Mouse (Mus musculus) intestine, embryonic 14.5 days (tissue): ENCODE measurements around the gene Cdt1. TPM values are rescaled to one million over a fixed set of nuclear protein-coding genes. Genes with fewer than 3 reads are reported as not detected.
"Not testable (repeated sequence)": the region's sequence is repeated elsewhere in the genome, so short reads cannot be mapped to it uniquely, and the experiment has no call there.

ENCODE experiments used
- ATAC-seq: fragments of 200-750 bp; cut with Nextera tagmentation; replicated peaks from 2 replicates; pipeline ENCODE4 v1.8.0; 2017; ENCODE audit warnings: low read depth, moderate number of reproducible peaks, moderate TSS enrichment, moderate library complexity; ENCODE audit not compliant: low FRiP score, low TSS enrichment
- DNase-seq: peaks from one replicate; pipeline ENCODE4 v3.0.0-alpha.2; 2018; ENCODE audit warnings: low spot score
- H3K27ac ChIP-seq: fragments of 300-500 bp; sonication (generic); 2 replicates; pipeline ENCODE4 v1.5.1; 2014; ENCODE audit warnings: low read depth, mild to moderate bottlenecking, control low read depth
- H3K27me3 ChIP-seq: fragments of 300-500 bp; sonication (generic); replicated peaks from 2 replicates; pipeline ENCODE4 v1.6.1; 2014; ENCODE audit warnings: low read length, control low read depth; ENCODE audit not compliant: control insufficient read depth, insufficient read depth
- H3K36me3 ChIP-seq: fragments of 300-500 bp; sonication (generic); 2 replicates; pipeline ENCODE4 v1.6.1; 2014; ENCODE audit warnings: low read length, control low read depth; ENCODE audit not compliant: control insufficient read depth, insufficient read depth
- H3K4me1 ChIP-seq: fragments of 300-500 bp; sonication (generic); replicated peaks from 2 replicates; pipeline ENCODE4 v1.6.1; 2014; ENCODE audit warnings: low read length, control low read depth, mixed read lengths; ENCODE audit not compliant: control insufficient read depth, insufficient read depth
- H3K4me2 ChIP-seq: fragments of 300-500 bp; sonication (generic); 2 replicates; pipeline ENCODE4 v1.6.1; 2014; ENCODE audit warnings: low read length
- H3K4me3 ChIP-seq: fragments of 300-500 bp; sonication (generic); 2 replicates; pipeline ENCODE4 v1.5.1; 2014; ENCODE audit warnings: low read depth, low read length, control low read depth, mixed read lengths
- H3K9ac ChIP-seq: fragments of 300-500 bp; sonication (generic); 2 replicates; pipeline ENCODE4 v1.6.1; 2014; ENCODE audit warnings: mild to moderate bottlenecking, low read length
- H3K9me3 ChIP-seq: fragments of 300-500 bp; sonication (generic); 2 replicates; pipeline ENCODE4 v1.6.1; 2016; ENCODE audit warnings: low read length, control low read depth; ENCODE audit not compliant: control insufficient read depth
- WGBS: fragments of 180-500 bp; shearing (Covaris S2); extraction: QIAGEN DNeasy Blood & Tissue Kit; methylation state at CpG from one replicate; pipeline ENCODE4 v1.1.7; 2014; 5-methylcytosine and 5-hydroxymethylcytosine counted together
- polyA plus RNA-seq: library from polyadenylated mRNA; unstranded; fragments of >200 nt; fragmentation: Nextera tagmentation; extraction: Ambion mirVana; gene quantifications from 2 replicates; pipeline ENCODE4 v1.2.1, GENCODE M21; 2014

Gene Cdt1
- polyA plus RNA-seq, 1 experiment from 2014 or later = 49.3 TPM

- Histone ChIP-seq H3K4me3 (peak overlapping the region; percentile 97), H3K4me1 (peaks cover 18% of the 10 kb centered on the region), H3K9me3 (no peaks in the 10 kb centered on the region), H3K27me3 (no peaks in the 10 kb centered on the region), H3K27ac (no peak overlapping the region), H3K4me2 (peak overlapping the region; percentile 87), H3K36me3 (peaks cover 46% of the 10 kb centered on the region), H3K9ac (peak overlapping the region; percentile 97)
- WGBS = 7% methylated on average over 10 of the region's 10 CpGs
- DNase-seq (no peak), ATAC-seq (0 out of 2 replicates have a peak, but pooled peaks have one; percentile 10)
Measured at GRCm38 (mm10) chr8:122568881-122569309, 1.1 kb downstream of the Cdt1 start.

GRCm38 (mm10) chr8:122569329-122569728, 1.5 kb downstream of the Cdt1 start:
- no peak overlapping the region for H3K27ac ChIP-seq
- peaks cover 46% of the 10 kb centered on the region for H3K36me3 ChIP-seq
- WGBS = 62% methylated on average over 9 of the region's 9 CpGs

GRCm38 (mm10) chr8:122569996-122570395, 2.2 kb downstream of the Cdt1 start:
- no peak overlapping the region for H3K9ac ChIP-seq
- no peak overlapping the region for H3K27ac ChIP-seq
- ATAC-seq (no peak), DNase-seq (no peak)
- no peaks in the 10 kb centered on the region for H3K27me3 ChIP-seq
- no peaks in the 10 kb centered on the region for H3K9me3 ChIP-seq
- peaks cover 23% of the 10 kb centered on the region for H3K4me1 ChIP-seq
- H3K36me3 ChIP-seq = peaks cover 46% of the 10 kb centered on the region
- no peak overlapping the region for H3K4me2 ChIP-seq
- no peak overlapping the region for H3K4me3 ChIP-seq
- 97% methylated on average over 16 of the region's 16 CpGs for WGBS

More at GRCm38 (mm10) chr8:122569329-122569728, 1.5 kb downstream of the Cdt1 start:
- DNase-seq (no peak), ATAC-seq (no peak)
- H3K27me3 ChIP-seq = no peaks in the 10 kb centered on the region
- peak overlapping the region; percentile 97 for H3K4me3 ChIP-seq
- peaks cover 18% of the 10 kb centered on the region for H3K4me1 ChIP-seq
- peak overlapping the region; percentile 97 for H3K9ac ChIP-seq
- H3K4me2 ChIP-seq = peak overlapping the region; percentile 87
- no peaks in the 10 kb centered on the region for H3K9me3 ChIP-seq

- H3K9me3 ChIP-seq = no peaks in the 10 kb centered on the region
- no peak overlapping the region for H3K27ac ChIP-seq
- DNase-seq (no peak), ATAC-seq (no peak)
- H3K4me1 ChIP-seq = peaks cover 35% of the 10 kb centered on the region
- WGBS = 94% methylated on average over 11 of the region's 11 CpGs
- H3K4me3 ChIP-seq = no peak overlapping the region
- H3K27me3 ChIP-seq = no peaks in the 10 kb centered on the region
- H3K36me3 ChIP-seq = peaks cover 46% of the 10 kb centered on the region
- no peak overlapping the region for H3K4me2 ChIP-seq
- H3K9ac ChIP-seq = no peak overlapping the region
Measured at GRCm38 (mm10) chr8:122571153-122571552, 3.3 kb downstream of the Cdt1 start.

- no peaks in the 10 kb centered on the region for H3K27me3 ChIP-seq
- H3K36me3 ChIP-seq = peaks cover 46% of the 10 kb centered on the region
- no peak overlapping the region for H3K27ac ChIP-seq
- H3K4me3 ChIP-seq = no peak overlapping the region
- DNase-seq (no peak), ATAC-seq (no peak)
- 86% methylated on average over 17 of the region's 17 CpGs for WGBS
- H3K4me2 ChIP-seq = no peak overlapping the region
- H3K9me3 ChIP-seq = no peaks in the 10 kb centered on the region
- H3K4me1 ChIP-seq = peaks cover 32% of the 10 kb centered on the region
- H3K9ac ChIP-seq = no peak overlapping the region
Measured at GRCm38 (mm10) chr8:122571750-122572267, 4.0 kb downstream of the Cdt1 start.

GRCm38 (mm10) chr8:122572751-122573150, 4.9 kb downstream of the Cdt1 start:
- Histone ChIP-seq H3K4me3 (no peak overlapping the region), H3K27ac (no peak overlapping the region), H3K27me3 (no peaks in the 10 kb centered on the region), H3K9ac (no peak overlapping the region), H3K4me1 (peaks cover 33% of the 10 kb centered on the region), H3K36me3 (peaks cover 46% of the 10 kb centered on the region), H3K4me2 (no peak overlapping the region), H3K9me3 (no peaks in the 10 kb centered on the region)
- ATAC-seq (no peak), DNase-seq (no peak)
- 86% methylated on average over 3 of the region's 3 CpGs for WGBS

- not testable (repeated sequence) for ATAC-seq, H3K4me2 ChIP-seq, H3K9me3 ChIP-seq, H3K27me3 ChIP-seq, H3K9ac ChIP-seq, DNase-seq, H3K27ac ChIP-seq, H3K4me3 ChIP-seq
- peaks cover 46% of the 10 kb centered on the region for H3K36me3 ChIP-seq
- peaks cover 33% of the 10 kb centered on the region for H3K4me1 ChIP-seq
- WGBS = 38% methylated on average over 4 of the region's 4 CpGs
Measured at GRCm38 (mm10) chr8:122573176-122573575, 5.4 kb downstream of the Cdt1 start.

GRCm38 (mm10) chr8:122573577-122573976, 5.8 kb downstream of the Cdt1 start:
- no peak overlapping the region for H3K4me2 ChIP-seq

GRCm38 (mm10) chr8:122574264-122574663, 6.4 kb downstream of the Cdt1 start:
- DNase-seq = no peak
- ATAC-seq = no peak
- whole genome bisulfite sequencing = 29% methylated on average over 3 of the region's 3 CpGs
- Histone ChIP-seq H3K9me3 (no peaks in the 10 kb centered on the region), H3K27ac (peak overlapping the region; percentile 54), H3K9ac (no peak overlapping the region), H3K4me2 (peak overlapping the region; percentile 80), H3K27me3 (no peaks in the 10 kb centered on the region), H3K4me3 (no peak overlapping the region), H3K36me3 (peaks cover 46% of the 10 kb centered on the region), H3K4me1 (peaks cover 31% of the 10 kb centered on the region)

More at GRCm38 (mm10) chr8:122573577-122573976, 5.8 kb downstream of the Cdt1 start:
- Histone ChIP-seq H3K4me1 (peaks cover 33% of the 10 kb centered on the region), H3K4me3 (no peak overlapping the region), H3K27me3 (no peaks in the 10 kb centered on the region), H3K27ac (no peak overlapping the region), H3K9ac (no peak overlapping the region), H3K36me3 (peaks cover 46% of the 10 kb centered on the region), H3K9me3 (no peaks in the 10 kb centered on the region)
- DNase-seq = no peak
- ATAC-seq = no peak
- 62% methylated on average over 9 of the region's 9 CpGs for WGBS
